Mouse (Mus musculus): ENCODE results near the gene Spata1.

GRCm38 (mm10) chr3:146447598-146447997, 52.0 kb downstream of the Spata1 start:
- no peak for TF ChIP-seq POLR2A (IDR thresholded peaks at IDR 0.05; ENCODE audit: borderline replicate concordance, extremely low read depth, insufficient read depth, insufficient read length, poor library complexity, severe bottlenecking)
- no peak for TF ChIP-seq CTCF (IDR thresholded peaks at IDR 0.05; ENCODE audit: borderline replicate concordance, extremely low read depth, insufficient read depth, insufficient read length)

Data from brain, embryonic 14.5 days (tissue).